Mouse (Mus musculus) sigmoid colon, adult 10 weeks (tissue): ENCODE measurements around the gene Eef1akmt2. TPM values are rescaled to one million over a fixed set of nuclear protein-coding genes. Genes with fewer than 3 reads are reported as not detected.

ENCODE experiments used
- polyA plus RNA-seq: library from polyadenylated mRNA; stranded (reverse); fragments of 350-450 nt; fragmentation: Illumina TruSeq; extraction: RNeasy Lipid Tissue Mini Kit (QIAGEN cat#74804); gene quantifications from one replicate; pipeline ENCODE4 v1.2.3, GENCODE M21; 2014; ENCODE audit warnings: low read depth, low replicate concordance

Gene Eef1akmt2
- 103 TPM for polyA plus RNA-seq

DNA sequence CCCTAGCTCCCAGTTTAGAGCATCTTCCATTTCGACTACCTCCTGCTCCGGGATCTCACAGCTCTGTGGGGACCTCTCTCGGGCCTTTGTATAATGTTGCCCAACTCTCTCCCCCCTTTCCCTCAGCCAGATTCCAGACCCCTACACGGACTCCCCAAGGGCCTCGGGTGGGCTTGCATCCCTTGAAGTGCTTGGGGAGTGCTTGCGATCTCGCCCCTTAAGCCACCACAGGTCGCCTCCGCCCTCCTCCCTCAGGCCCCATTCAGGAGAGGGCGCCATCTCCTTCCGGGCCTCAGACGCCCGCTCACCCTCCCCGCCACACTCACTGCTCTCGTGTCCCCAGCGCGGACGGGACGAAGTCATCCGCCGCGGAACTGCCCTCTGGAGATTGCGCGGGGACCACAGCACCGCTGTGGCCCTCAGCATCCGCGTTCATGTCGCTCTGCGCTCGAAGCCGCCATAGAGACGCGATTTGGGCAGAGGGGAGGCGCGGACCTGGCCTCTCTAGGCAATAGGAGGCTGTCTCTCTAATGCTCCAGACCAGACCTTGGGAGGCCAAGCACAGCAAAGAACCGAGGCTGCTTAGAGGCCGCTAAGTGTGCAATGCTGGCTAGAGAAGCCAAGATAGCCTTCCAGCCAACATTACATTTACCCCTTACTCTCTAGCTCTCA is at the start of gene Eef1akmt2:
Eef1akmt2 (minus strand) TSS at position 501 of the 672 bp plus-strand sequence.

GRCm38 (mm10) chr7:132859042-132859958 is 6.8 kb upstream of the Eef1akmt2 start, which contains the start of gene Abraxas2:
Gene Abraxas2, plus strand, starts transcription at chr7:132859225.

DNA sequence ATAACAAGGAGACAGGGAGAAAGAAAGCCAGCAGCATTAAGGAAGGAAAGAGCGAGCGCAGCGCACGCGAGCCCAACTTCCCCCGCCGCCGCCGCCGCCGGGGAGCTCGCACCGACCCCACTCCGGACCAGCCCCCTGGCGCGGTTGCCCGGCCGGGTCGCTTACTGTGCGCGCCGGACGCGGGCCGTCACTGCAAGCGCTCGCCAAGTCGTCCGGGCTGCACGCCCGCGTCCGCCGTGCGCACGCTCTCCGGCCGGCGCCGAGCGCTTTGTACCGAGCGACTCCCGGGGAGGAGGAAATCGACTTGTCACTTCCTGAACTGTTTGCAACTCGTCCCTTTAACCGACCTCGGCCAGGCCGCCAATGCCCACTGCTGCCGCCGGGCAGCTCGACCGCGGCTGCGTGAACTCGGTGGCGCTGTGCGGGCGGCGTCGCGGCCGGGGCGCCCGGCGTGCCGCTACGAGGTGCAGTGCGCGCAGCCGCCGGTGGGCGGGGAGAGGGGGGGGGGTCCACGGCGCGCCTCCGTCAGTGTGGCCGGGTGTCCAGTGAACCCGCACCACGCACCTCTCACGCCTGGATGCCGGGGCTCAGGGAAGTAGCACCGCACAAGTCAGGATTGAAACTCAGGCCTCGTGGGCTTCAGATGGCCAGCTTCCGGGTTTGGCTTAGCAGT is 38.9 kb downstream of the Eef1akmt2 start, which contains the start of gene Fam53b:
Fam53b (minus strand) TSS at position 471 of the 673 bp plus-strand sequence.

Other genes starting within 250 kb of the Eef1akmt2 start
- gene Lhpp, start 242.0 kb downstream of the Eef1akmt2 start, polyA plus RNA-seq = 3.2 TPM
- 6.6 TPM for gene Fam53b, start 38.8 kb downstream of the Eef1akmt2 start, polyA plus RNA-seq
- 64.9 TPM for gene Abraxas2, start 6.6 kb upstream of the Eef1akmt2 start, polyA plus RNA-seq
- 62.9 TPM for gene Zranb1, start 78.5 kb upstream of the Eef1akmt2 start, polyA plus RNA-seq